In genomic region chr2:116975601-116976431, GRCm38 (mm10) we compare ENCODE assay signal across 8 mouse cellular contexts.
A peak's percentile ranks its signal among the peaks of the same experiment; 100 is the strongest.
DNase-seq lines count a peak whose midpoint lies in the region; ATAC-seq and TF ChIP-seq lines count a peak whose summit lies in the region.

No protein-coding gene starts in this region.

- TF ChIP-seq CTCF in liver, embryonic 14.5 days (IDR thresholded peaks at IDR 0.05; ENCODE audit: low read depth): no peak

- peak; percentile 50 for DNase-seq in CD4-positive helper T cell, adult 2 months (ENCODE audit: low read depth, low spot score)
- DNase-seq in forebrain, embryonic 14.5 days (ENCODE audit: low spot score): peak; percentile 93
- DNase-seq in heart, postnatal 10 days: peak; percentile 82 to 83
- peak; percentile 64 to 78 for DNase-seq in kidney, postnatal 36 days
- no peak for DNase-seq in liver, embryonic 14.5 days (ENCODE audit: low read depth in 3 of 3, low spot score in 3 of 3)
- peak; percentile 92 for DNase-seq in neural tube, embryonic 10.5 days (ENCODE audit: extremely low spot score, low spot score)

- ATAC-seq in forebrain, embryonic 14.5 days: peak; percentile 92
- peak; percentile 63 for ATAC-seq in liver, embryonic 14.5 days (ENCODE audit: insufficient read depth)
- ATAC-seq in stomach, embryonic 16.5 days (ENCODE audit: insufficient read depth, low FRiP score): peak; percentile 89

- H3K27me3 ChIP-seq in forebrain, embryonic 14.5 days (replicated peaks; ENCODE audit: control insufficient read depth, insufficient read depth, low read length): no peaks in the 10 kb centered on the region
- H3K27me3 ChIP-seq in liver, embryonic 14.5 days (ENCODE audit: control insufficient read depth, insufficient read depth, low read length): peaks cover 19% of the 10 kb centered on the region
- no peaks in the 10 kb centered on the region for H3K27me3 ChIP-seq in stomach, embryonic 16.5 days (ENCODE audit: control insufficient read depth, insufficient read depth, low read length)

- peak overlapping the region; percentile 67 for H3K27ac ChIP-seq in brown adipose tissue, adult 24 weeks (replicated peaks; ENCODE audit: low read depth, low read length)
- peak overlapping the region; percentile 98 for H3K27ac ChIP-seq in forebrain, embryonic 14.5 days (ENCODE audit: low read depth, low read length)
- H3K27ac ChIP-seq in liver, embryonic 14.5 days: no peak overlapping the region
- H3K27ac ChIP-seq in stomach, embryonic 16.5 days (ENCODE audit: low read length): peak overlapping the region; percentile 97

- H3K9ac ChIP-seq in forebrain, embryonic 14.5 days (ENCODE audit: low read length): peak overlapping the region; percentile 92
- H3K9ac ChIP-seq in liver, embryonic 14.5 days (replicated peaks): peak overlapping the region; percentile 23; the same call in 1 of the 2 replicates
- peak overlapping the region; percentile 90 for H3K9ac ChIP-seq in stomach, embryonic 16.5 days (ENCODE audit: low read length)

- peak overlapping the region; percentile 71 for H3K4me2 ChIP-seq in forebrain, embryonic 14.5 days (ENCODE audit: low read length)
- peak overlapping the region; percentile 61 for H3K4me2 ChIP-seq in liver, embryonic 14.5 days (ENCODE audit: low read depth)
- peak overlapping the region; percentile 84 for H3K4me2 ChIP-seq in stomach, embryonic 16.5 days (ENCODE audit: low read depth, low read length)

- no peaks in the 10 kb centered on the region for H3K36me3 ChIP-seq in forebrain, embryonic 14.5 days (ENCODE audit: control insufficient read depth, insufficient read depth, low read length)
- no peaks in the 10 kb centered on the region for H3K36me3 ChIP-seq in liver, embryonic 14.5 days (replicated peaks; ENCODE audit: control insufficient read depth, insufficient read depth, low read depth)
- no peaks in the 10 kb centered on the region for H3K36me3 ChIP-seq in stomach, embryonic 16.5 days (ENCODE audit: control insufficient read depth, insufficient read depth, low read length)

- no peaks in the 10 kb centered on the region for H3K9me3 ChIP-seq in forebrain, embryonic 14.5 days (replicated peaks; ENCODE audit: control insufficient read depth, low read length)
- no peaks in the 10 kb centered on the region for H3K9me3 ChIP-seq in liver, embryonic 14.5 days (ENCODE audit: control insufficient read depth, low read length)
- H3K9me3 ChIP-seq in stomach, embryonic 16.5 days (replicated peaks; ENCODE audit: control insufficient read depth, low read length): no peaks in the 10 kb centered on the region

- H3K4me3 ChIP-seq in brown adipose tissue, adult 24 weeks (ENCODE audit: insufficient read depth, low read depth, low read length): peak overlapping the region; percentile 65
- peak overlapping the region; percentile 47 for H3K4me3 ChIP-seq in forebrain, embryonic 14.5 days (ENCODE audit: low read depth, low read length)
- H3K4me3 ChIP-seq in liver, embryonic 14.5 days (ENCODE audit: insufficient read depth in 1 of 2, low read depth in 2 of 2, low read length in 2 of 2): peak overlapping the region; percentile 42 to 44
- H3K4me3 ChIP-seq in stomach, embryonic 16.5 days (replicated peaks; ENCODE audit: low read length): peak overlapping the region; percentile 64

- peaks cover 18% of the 10 kb centered on the region for H3K4me1 ChIP-seq in brown adipose tissue, adult 24 weeks (ENCODE audit: control insufficient read depth, insufficient read depth, insufficient read length, low read length)
- H3K4me1 ChIP-seq in forebrain, embryonic 14.5 days (ENCODE audit: control insufficient read depth, insufficient read depth, low read length): peaks cover 38% of the 10 kb centered on the region
- peaks cover 0 to 10% of the 10 kb centered on the region in 2 experiments; a peak in 3 of 4 replicates for H3K4me1 ChIP-seq in liver, embryonic 14.5 days (replicated peaks; ENCODE audit: control insufficient read depth in 2 of 2, insufficient read depth in 2 of 2, low read length in 1 of 2)
- peaks cover 44% of the 10 kb centered on the region for H3K4me1 ChIP-seq in stomach, embryonic 16.5 days (ENCODE audit: control insufficient read depth, insufficient read depth, low read length)

- under 1% methylated on average over 50 of the region's 54 CpGs for WGBS in forebrain, embryonic 14.5 days
- WGBS in liver, embryonic 14.5 days (ENCODE audit: insufficient replicate concordance): under 1% methylated on average over 54 of the region's 54 CpGs
- WGBS in stomach, embryonic 16.5 days: 1% methylated on average over 50 of the region's 54 CpGs

- no peak for TF ChIP-seq EP300 in liver, embryonic 14.5 days (IDR thresholded peaks at IDR 0.05; ENCODE audit: low read depth)

- intact Hi-C loops in heart, postnatal 10 days (cut with DNase I): loop anchor here (2.0 kb wide), 1 partner anchor 145 kb away; the partner anchor contains the start of gene Spred1

Comparison
In these comparisons a context has a peak if more than half of its experiments do, and no peak if none do; other contexts are left out.
1. DNase-seq: peak in CD4-positive helper T cell, adult 2 months (single experiment), forebrain, embryonic 14.5 days (single experiment), heart, postnatal 10 days (2 of 2), kidney, postnatal 36 days (2 of 2) and neural tube, embryonic 10.5 days (single experiment); none in liver, embryonic 14.5 days (0 of 3).
2. H3K9ac ChIP-seq: peak in every context shown above with its lines; median percentile 92 in forebrain, embryonic 14.5 days; 90 in stomach, embryonic 16.5 days; 23 in liver, embryonic 14.5 days.
3. Peak in every context shown above with its lines, with median percentiles within 50 percentile points of each other: H3K4me3 ChIP-seq, ATAC-seq and H3K4me2 ChIP-seq.